Mouse (Mus musculus) bone marrow macrophage, adult 2 months (primary cell): ENCODE measurements at regions not wholly inside any gene's neighbourhood (a gene's known extent, or its start where the extent isn't known, plus 50 kb on each side); places are given as distances from the start of the nearest gene placed in this dataset.

ENCODE experiments used
- CTCF ChIP-seq: IDR thresholded peaks from 2 replicates; pipeline ENCODE4 v1.5.1; 2012; ENCODE audit warnings: low read depth, mild to moderate bottlenecking, low read length, moderate library complexity
- POLR2A ChIP-seq: IDR thresholded peaks from 2 replicates; pipeline ENCODE4 v1.6.1; 2012; ENCODE audit warnings: mild to moderate bottlenecking, low read depth, low read length, borderline replicate concordance

GRCm38 (mm10) chr14:104611467-104611866 is 89.0 kb upstream of the Rnf219 start:
- no peak for TF ChIP-seq CTCF
- TF ChIP-seq POLR2A = no peak
